ENCODE assay signal across 23 mouse cellular contexts in genomic region chr6:72089865-72090264, GRCm38 (mm10).
"Had no signal": no experiment of that assay in that cellular context is flagged by ENCODE, and none has a peak within 500 bp of the region (broad histone marks: within the 10 kb centered on the region; RNA-seq: fewer than 3 reads in every experiment).

No protein-coding gene starts in this region.

- H3K27ac ChIP-seq: kidney, embryonic 15.5 days; limb, embryonic 10.5 days; limb, embryonic 13.5 days; liver, embryonic 12.5 days; liver, embryonic 15.5 days; lung, embryonic 15.5 days; neural tube, embryonic 12.5 days; neural tube, embryonic 15.5 days; stomach, embryonic 15.5 days had no signal

- DNase-seq: kidney, adult 11 months; kidney, adult 8-10 months; kidney, postnatal 10 days; kidney, postnatal 36 days; liver; lung, adult 18-20 months; lung, postnatal 10 days; lung, postnatal 36 days; midbrain, embryonic 14.5 days; right cerebral cortex, adult 18-20 months; right cerebral cortex, postnatal 25 days; spleen, adult 18-20 months; thymus, postnatal 25 days had no signal

- H3K4me3 ChIP-seq: kidney, embryonic 15.5 days; limb, embryonic 10.5 days; limb, embryonic 13.5 days; liver, embryonic 12.5 days; liver, embryonic 15.5 days; lung, embryonic 15.5 days; megakaryocyte, embryonic 14.5 days; neural tube, embryonic 12.5 days; neural tube, embryonic 15.5 days; stomach, embryonic 15.5 days had no signal
